Mouse (Mus musculus): ENCODE data around the gene Dtx3. TPM values are rescaled to one million over a fixed set of nuclear protein-coding genes. Genes with fewer than 3 reads are reported as not detected.

The Dtx3 gene
- polyA plus RNA-seq, 1 experiment: 60.1 TPM

GRCm38 (mm10) chr10:127188465-127189115 lies 6.9 kb downstream of the Dtx3 start:
- no peaks in the 10 kb centered on the region; the same call in 1 of the 2 replicates for H3K4me1 ChIP-seq (ENCODE audit: control insufficient read depth, insufficient read depth, low read length)
- peak overlapping the region; percentile 56 for H3K4me3 ChIP-seq (ENCODE audit: insufficient read depth, low read length)
- H3K27ac ChIP-seq (ENCODE audit: insufficient read depth, low read depth, low read length): no peak overlapping the region
- TF ChIP-seq CTCF (IDR thresholded peaks at IDR 0.05; ENCODE audit: low read depth, low read length) (no peak), POLR2A (IDR thresholded peaks at IDR 0.05; ENCODE audit: borderline replicate concordance, low read depth, low read length) (no peak)

GRCm38 (mm10) chr10:127188079-127188453 lies 7.5 kb downstream of the Dtx3 start:
- Histone ChIP-seq H3K27ac (ENCODE audit: insufficient read depth, low read depth, low read length) (no peak overlapping the region), H3K4me3 (ENCODE audit: insufficient read depth, low read length) (peak overlapping the region; percentile 56; the same call in 1 of the 2 replicates), H3K4me1 (ENCODE audit: control insufficient read depth, insufficient read depth, low read length) (no peaks in the 10 kb centered on the region)
- TF ChIP-seq CTCF (IDR thresholded peaks at IDR 0.05; ENCODE audit: low read depth, low read length): no peak
- TF ChIP-seq POLR2A (IDR thresholded peaks at IDR 0.05; ENCODE audit: borderline replicate concordance, low read depth, low read length): no peak

- no peak overlapping the region for H3K4me3 ChIP-seq (ENCODE audit: insufficient read depth, low read length)
Observed at GRCm38 (mm10) chr10:127187371-127188078, 8.0 kb downstream of the Dtx3 start.

GRCm38 (mm10) chr10:127186451-127186850 lies 9.1 kb downstream of the Dtx3 start:
- Histone ChIP-seq H3K4me3 (ENCODE audit: insufficient read depth, low read length) (no peak overlapping the region), H3K4me1 (ENCODE audit: control insufficient read depth, insufficient read depth, low read length) (no peaks in the 10 kb centered on the region), H3K27ac (ENCODE audit: insufficient read depth, low read depth, low read length) (no peak overlapping the region)
- TF ChIP-seq CTCF (IDR thresholded peaks at IDR 0.05; ENCODE audit: low read depth, low read length) (no peak), POLR2A (IDR thresholded peaks at IDR 0.05; ENCODE audit: borderline replicate concordance, low read depth, low read length) (no peak)

More at GRCm38 (mm10) chr10:127187371-127188078, 8.0 kb downstream of the Dtx3 start:
- Histone ChIP-seq H3K4me1 (ENCODE audit: control insufficient read depth, insufficient read depth, low read length) (no peaks in the 10 kb centered on the region), H3K27ac (ENCODE audit: insufficient read depth, low read depth, low read length) (no peak overlapping the region)
- no peak for TF ChIP-seq CTCF (IDR thresholded peaks at IDR 0.05; ENCODE audit: low read depth, low read length)
- no peak for TF ChIP-seq POLR2A (IDR thresholded peaks at IDR 0.05; ENCODE audit: borderline replicate concordance, low read depth, low read length)

- Histone ChIP-seq H3K27ac (ENCODE audit: insufficient read depth, low read depth, low read length) (no peak overlapping the region), H3K4me1 (ENCODE audit: control insufficient read depth, insufficient read depth, low read length) (no peaks in the 10 kb centered on the region), H3K4me3 (ENCODE audit: insufficient read depth, low read length) (no peak overlapping the region)
- no peak for TF ChIP-seq CTCF (IDR thresholded peaks at IDR 0.05; ENCODE audit: low read depth, low read length)
- TF ChIP-seq POLR2A (IDR thresholded peaks at IDR 0.05; ENCODE audit: borderline replicate concordance, low read depth, low read length): no peak
Observed at GRCm38 (mm10) chr10:127185506-127185905, 10.0 kb downstream of the Dtx3 start.

- TF ChIP-seq POLR2A (IDR thresholded peaks at IDR 0.05; ENCODE audit: borderline replicate concordance, low read depth, low read length) (no peak), CTCF (IDR thresholded peaks at IDR 0.05; ENCODE audit: low read depth, low read length) (no peak)
- Histone ChIP-seq H3K4me1 (ENCODE audit: control insufficient read depth, insufficient read depth, low read length) (no peaks in the 10 kb centered on the region), H3K27ac (ENCODE audit: insufficient read depth, low read depth, low read length) (no peak overlapping the region), H3K4me3 (ENCODE audit: insufficient read depth, low read length) (no peak overlapping the region)
Observed at GRCm38 (mm10) chr10:127185101-127185500, 10.4 kb downstream of the Dtx3 start.

- H3K4me1 ChIP-seq (ENCODE audit: control insufficient read depth, insufficient read depth, low read length): peaks cover under 1% of the 10 kb centered on the region; the same call in 1 of the 2 replicates
Observed at GRCm38 (mm10) chr10:127183759-127184158, 11.8 kb downstream of the Dtx3 start.

GRCm38 (mm10) chr10:127182624-127183023 lies 12.9 kb downstream of the Dtx3 start:
- H3K4me1 ChIP-seq (ENCODE audit: control insufficient read depth, insufficient read depth, low read length): peaks cover 8% of the 10 kb centered on the region; the same call in 1 of the 2 replicates
- no peak for TF ChIP-seq CTCF (IDR thresholded peaks at IDR 0.05; ENCODE audit: low read depth, low read length)
- TF ChIP-seq POLR2A (IDR thresholded peaks at IDR 0.05; ENCODE audit: borderline replicate concordance, low read depth, low read length): no peak
- H3K4me3 ChIP-seq (ENCODE audit: insufficient read depth, low read length): no peak overlapping the region
- H3K27ac ChIP-seq (ENCODE audit: insufficient read depth, low read depth, low read length): no peak overlapping the region

More at GRCm38 (mm10) chr10:127183759-127184158, 11.8 kb downstream of the Dtx3 start:
- no peak for TF ChIP-seq CTCF (IDR thresholded peaks at IDR 0.05; ENCODE audit: low read depth, low read length)
- TF ChIP-seq POLR2A (IDR thresholded peaks at IDR 0.05; ENCODE audit: borderline replicate concordance, low read depth, low read length): no peak
- H3K27ac ChIP-seq (ENCODE audit: insufficient read depth, low read depth, low read length): no peak overlapping the region
- H3K4me3 ChIP-seq (ENCODE audit: insufficient read depth, low read length): no peak overlapping the region

- TF ChIP-seq CTCF (IDR thresholded peaks at IDR 0.05; ENCODE audit: low read depth, low read length) (no peak), POLR2A (IDR thresholded peaks at IDR 0.05; ENCODE audit: borderline replicate concordance, low read depth, low read length) (no peak)
- no peak overlapping the region for H3K4me3 ChIP-seq (ENCODE audit: insufficient read depth, low read length)
- peaks cover 8% of the 10 kb centered on the region; the same call in 1 of the 2 replicates for H3K4me1 ChIP-seq (ENCODE audit: control insufficient read depth, insufficient read depth, low read length)
- H3K27ac ChIP-seq (ENCODE audit: insufficient read depth, low read depth, low read length): no peak overlapping the region
Observed at GRCm38 (mm10) chr10:127181566-127181965, 14.0 kb downstream of the Dtx3 start.

- TF ChIP-seq CTCF (IDR thresholded peaks at IDR 0.05; ENCODE audit: low read depth, low read length) (no peak), POLR2A (IDR thresholded peaks at IDR 0.05; ENCODE audit: borderline replicate concordance, low read depth, low read length) (no peak)
- H3K4me1 ChIP-seq (ENCODE audit: control insufficient read depth, insufficient read depth, low read length): peaks cover 8% of the 10 kb centered on the region; the same call in 1 of the 2 replicates
- no peak overlapping the region for H3K4me3 ChIP-seq (ENCODE audit: insufficient read depth, low read length)
- H3K27ac ChIP-seq (ENCODE audit: insufficient read depth, low read depth, low read length): no peak overlapping the region
Observed at GRCm38 (mm10) chr10:127180695-127181047, 14.9 kb downstream of the Dtx3 start.

Measured in bone marrow macrophage, adult 2 months (primary cell).